Mouse (Mus musculus) liver, postnatal 0 days (tissue): Measurements from ENCODE around the gene Cldn34c1.
"Not testable (repeated sequence)": the region's sequence is repeated elsewhere in the genome, so short reads cannot be mapped to it uniquely, and the experiment has no call there.

Source experiments
- CTCF ChIP-seq: sonication (generic); IDR thresholded peaks from 2 replicates; pipeline ENCODE4 v1.5.1; 2016; ENCODE audit warnings: antibody characterized with exemption, low read depth
- EP300 ChIP-seq: IDR thresholded peaks from 2 replicates; pipeline ENCODE4 v1.6.1; 2016; ENCODE audit warnings: antibody characterized with exemption, low read depth, mild to moderate bottlenecking

DNA sequence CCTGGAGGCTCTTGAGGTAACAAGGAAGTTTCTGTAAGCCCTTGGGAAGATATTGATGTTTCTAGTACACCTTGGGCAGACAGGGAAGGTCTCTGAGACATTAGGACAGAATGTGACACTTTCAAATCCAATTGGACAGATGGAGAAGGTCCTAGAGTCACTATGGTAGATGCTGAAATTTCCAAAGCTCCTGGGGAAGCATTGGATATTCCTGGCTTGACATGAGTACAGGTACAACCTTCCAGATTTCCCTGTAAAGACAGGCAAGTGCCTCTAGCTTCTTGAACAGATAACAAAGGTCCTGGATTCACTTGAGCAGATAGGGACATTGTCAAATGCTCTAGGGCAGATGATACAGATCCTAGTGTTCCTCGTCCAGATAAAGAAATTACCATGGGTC lies 119.1 kb downstream of the Cldn34c1 start, which contains the start of gene Srsx:
- TF ChIP-seq CTCF, EP300: not testable (repeated sequence)
